8 mouse cellular contexts compared by ENCODE assay signal in the genomic region with DNA sequence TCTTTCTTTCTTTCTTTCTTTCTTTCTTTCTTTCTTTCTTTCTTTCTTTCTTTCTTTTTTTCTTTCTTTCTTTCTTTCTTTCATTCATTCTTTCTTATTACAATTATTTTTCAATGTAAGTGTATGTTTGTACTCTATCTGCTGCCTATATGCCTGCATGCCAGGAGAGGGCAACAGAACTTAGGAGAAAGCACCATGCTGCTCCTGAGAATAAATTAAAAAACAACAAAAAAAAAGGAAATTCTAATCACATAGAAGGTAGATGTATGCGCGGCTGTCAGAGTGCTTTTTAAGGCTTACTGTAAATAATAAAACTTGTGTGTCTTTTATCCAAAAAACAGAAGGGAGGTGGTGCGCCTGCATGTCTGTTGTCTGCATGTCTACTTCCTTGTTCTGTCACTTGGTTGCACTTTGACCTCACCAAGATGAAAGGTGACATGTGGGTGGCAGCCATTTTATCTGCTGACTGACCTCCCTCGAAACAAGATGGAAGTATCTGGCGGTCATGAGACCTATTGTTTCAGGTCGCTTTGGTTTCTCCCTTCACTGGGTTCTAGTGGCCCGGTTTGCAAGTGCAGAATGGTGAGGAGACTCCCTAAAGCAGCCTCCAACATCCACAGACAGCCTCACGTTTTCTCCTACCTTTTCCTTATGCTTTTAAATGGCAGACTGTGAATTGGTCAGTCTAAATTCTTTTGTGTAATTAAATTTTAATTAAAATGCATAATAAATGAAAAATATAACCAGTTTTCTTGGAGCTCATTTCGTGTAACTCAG.
A peak's percentile ranks its signal among the peaks of the same experiment; 100 is the strongest.
DNase-seq lines count a peak whose midpoint lies in the region; ATAC-seq lines count a peak whose summit lies in the region.
"Not testable (repeated sequence)": the region's sequence is repeated elsewhere in the genome, so short reads cannot be mapped to it uniquely, and the experiment has no call there.

No protein-coding gene starts in this region.

- not testable (repeated sequence) for H3K9ac ChIP-seq in intestine, embryonic 16.5 days (ENCODE audit: low read depth, low read length)

- H3K4me2 ChIP-seq in intestine, embryonic 16.5 days (ENCODE audit: low read depth, low read length), result not testable (repeated sequence)

- not testable (repeated sequence) for H3K27me3 ChIP-seq in intestine, embryonic 16.5 days (replicated peaks; ENCODE audit: control insufficient read depth, insufficient read depth, low read length)

- not testable (repeated sequence) for H3K27ac ChIP-seq in intestine, embryonic 16.5 days (ENCODE audit: low read length)

- not testable (repeated sequence) for H3K9me3 ChIP-seq in intestine, embryonic 16.5 days (ENCODE audit: control insufficient read depth, low read length)

- not testable (repeated sequence) for H3K4me1 ChIP-seq in intestine, embryonic 16.5 days (ENCODE audit: control insufficient read depth, insufficient read depth, low read length)

- intact Hi-C loops in left cerebral cortex, postnatal 10 days (cut with DNase I), result not testable (repeated sequence)

- peak; percentile 65 for ATAC-seq in activated CD4-positive, CD25-positive, alpha-beta regulatory T cell, adult 4 months
- ATAC-seq in intestine, embryonic 16.5 days, result peak; percentile 92

- H3K36me3 ChIP-seq in intestine, embryonic 16.5 days (ENCODE audit: control insufficient read depth, insufficient read depth, low read length), result not testable (repeated sequence)

- H3K4me3 ChIP-seq in intestine, embryonic 16.5 days (ENCODE audit: low read length), result not testable (repeated sequence)

- WGBS in intestine, embryonic 16.5 days, result 74% methylated on average over 8 of the region's 9 CpGs

- peak; percentile 16 for DNase-seq in embryo, embryonic 9.5 days (ENCODE audit: extremely low spot score)
- DNase-seq in heart, adult 8-10 months (ENCODE audit: low spot score), result peak; percentile 15
- peak; percentile 42 to 58 for DNase-seq in left cerebral cortex, postnatal 10 days (ENCODE audit: extremely low spot score in 1 of 2, low spot score in 2 of 2)
- DNase-seq in lung, postnatal 10 days, result peak; percentile 34
- peak; percentile 2 to 4 for DNase-seq in right cerebral cortex, adult 2 months (ENCODE audit: low spot score in 2 of 2)
- DNase-seq in urinary bladder, postnatal 4 days (ENCODE audit: low spot score in 2 of 2), result peak; percentile 37 to 89

Comparison
In these comparisons a context has a peak if more than half of its experiments do, and no peak if none do; other contexts are left out.
1. DNase-seq: peak in every context shown above with its lines; median percentile 63 in urinary bladder, postnatal 4 days; 50 in left cerebral cortex, postnatal 10 days; 34 in lung, postnatal 10 days; 16 in embryo, embryonic 9.5 days; 15 in heart, adult 8-10 months; 3 in right cerebral cortex, adult 2 months.